Mouse (Mus musculus) v-Abl transformed pro-B cells (cell line): Measurements from ENCODE around the gene Akap4.

Experiments used
- in situ Hi-C, 2 experiments: fragments of 400-800 bp; cut with MboI; formaldehyde crosslinking; loops; one replicate each; pipeline ENCODE4 v1.15.1; 2025; ENCODE audit not compliant: unreplicated experiment in 2 of 2

Akap4 gene

GRCm38 (mm10) chrX:7067219-7067618, at the start of gene Akap4:
Akap4 (plus strand) TSS chrX:7067519.
- in situ Hi-C loops, result loop anchor here in 1 of 2 experiments (10.0 kb wide), 1 partner anchor 62 kb away; no protein-coding TSS in a partner anchor

- in situ Hi-C loops, result no loop called here
These were observed 25.8 kb upstream of the Akap4 start, which contains the start of gene Ccnb3 for GRCm38 (mm10) chrX:7041519-7041918. Ccnb3 (minus strand) TSS chrX:7041619.

GRCm38 (mm10) chrX:7057056-7057455, 10.3 kb upstream of the Akap4 start:
- in situ Hi-C loops, result no loop called here

GRCm38 (mm10) chrX:7057634-7058033, 9.7 kb upstream of the Akap4 start:
- in situ Hi-C loops, result no loop called here

GRCm38 (mm10) chrX:7064109-7064508, 3.2 kb upstream of the Akap4 start:
- in situ Hi-C loops, result loop anchor here in 1 of 2 experiments (10.0 kb wide), 1 partner anchor 59 kb away; no protein-coding TSS in a partner anchor

- in situ Hi-C loops, result loop anchor here in 1 of 2 experiments (10.0 kb wide), 1 partner anchor 63 kb away; no protein-coding TSS in a partner anchor
These were observed 683 bp downstream of the Akap4 start for GRCm38 (mm10) chrX:7068002-7068401.

- in situ Hi-C loops, result no loop called here
These were observed 12.6 kb downstream of the Akap4 start for GRCm38 (mm10) chrX:7079820-7080429.

- in situ Hi-C loops, result no loop called here
These were observed 18.6 kb downstream of the Akap4 start for GRCm38 (mm10) chrX:7085878-7086277.

- in situ Hi-C loops, result no loop called here
These were observed 23.0 kb downstream of the Akap4 start for GRCm38 (mm10) chrX:7090323-7090722.

GRCm38 (mm10) chrX:7102280-7102679, 35.0 kb downstream of the Akap4 start:
- in situ Hi-C loops, result no loop called here

GRCm38 (mm10) chrX:7114885-7115284, 47.6 kb downstream of the Akap4 start:
- in situ Hi-C loops, result no loop called here

- in situ Hi-C loops, result no loop called here
These were observed 54.4 kb downstream of the Akap4 start for GRCm38 (mm10) chrX:7121618-7122280.
